Mouse (Mus musculus) gastrocnemius, adult 8-10 months (tissue): ENCODE data around the gene Tmem217. TPM values are rescaled to one million over a fixed set of nuclear protein-coding genes. Genes with fewer than 3 reads are reported as not detected.
A peak's percentile ranks its signal among the peaks of the same experiment; 100 is the strongest.

Experiments
- DNase-seq, 2 experiments: peaks; one replicate each; pipeline ENCODE4 v3.0.0; 2022; ENCODE audit warnings: low spot score in 2 of 2
- microRNA-seq: library from miRNA; unstranded; fragments of <30 nt; microRNA quantifications from one replicate; pipeline ENCODE4 v1.2.0, GENCODE M21; 2022
- total RNA-seq, 4 experiments: library from RNA; stranded (reverse); gene quantifications; 2 replicates each; pipeline ENCODE4 v1.2.4; 2022

The Tmem217 gene
- total RNA-seq, 4 experiments from 2014 or later = not detected

GRCm38 (mm10) chr17:29489971-29490712 is 62.0 kb downstream of the Tmem217 start:
- peak; percentile 97 to 98 for DNase-seq

- DNase-seq = no peak
Observed at GRCm38 (mm10) chr17:29488978-29489970, 62.9 kb downstream of the Tmem217 start.

DNA sequence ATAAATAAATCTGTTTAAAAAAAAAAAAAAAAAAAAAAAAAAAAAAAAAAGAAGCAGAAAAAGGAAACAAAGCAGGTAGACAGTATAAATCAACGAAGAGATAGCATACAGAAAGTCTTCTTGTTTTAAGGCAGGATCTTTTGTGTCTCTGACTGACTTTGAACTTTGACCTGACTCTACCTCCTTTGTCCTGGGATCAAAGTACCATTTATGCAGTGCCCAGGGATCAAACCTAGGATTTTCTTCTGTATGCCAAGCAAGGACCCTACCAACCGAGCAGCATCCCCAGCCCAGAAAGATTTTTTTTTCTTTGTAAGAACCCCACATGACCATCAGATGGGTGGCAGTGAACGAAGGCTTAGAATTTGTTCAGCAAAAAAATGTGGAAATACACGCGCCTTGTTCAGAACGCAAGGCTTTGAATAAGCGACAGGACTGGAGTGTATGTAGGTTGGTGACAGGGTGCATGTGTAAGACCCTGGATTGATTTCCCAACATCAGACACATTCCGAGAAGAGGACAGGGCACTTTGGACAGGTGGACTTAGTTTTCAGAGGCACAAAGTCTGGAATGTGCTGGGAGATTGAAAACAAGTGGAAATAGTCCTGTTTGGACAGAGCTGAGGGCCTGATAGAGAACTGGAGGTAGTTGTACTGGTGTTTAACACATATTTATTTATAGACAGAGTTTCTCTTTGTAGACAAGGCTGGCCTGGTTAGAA is 63.8 kb downstream of the Tmem217 start:
- DNase-seq = no peak

- no peak for DNase-seq
Observed at GRCm38 (mm10) chr17:29485336-29486233, 66.6 kb downstream of the Tmem217 start.

DNA sequence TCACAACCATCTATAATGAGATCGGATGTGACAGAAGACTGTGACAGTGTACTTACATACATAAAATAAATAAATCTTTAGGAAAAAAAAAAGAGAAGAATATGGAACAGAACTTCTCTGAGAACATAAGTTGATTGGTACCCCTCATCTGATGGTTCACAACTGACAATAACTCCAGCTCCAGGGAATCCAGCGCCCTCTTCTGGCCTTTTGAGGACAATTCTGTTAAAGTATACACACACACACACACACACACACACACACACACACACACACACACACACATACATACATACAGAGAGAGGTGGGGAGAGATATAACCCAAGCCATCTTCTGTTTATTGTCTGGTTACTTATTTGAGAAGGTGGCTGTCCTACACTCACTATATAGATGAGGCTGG is 67.8 kb downstream of the Tmem217 start:
- DNase-seq = no peak

DNA sequence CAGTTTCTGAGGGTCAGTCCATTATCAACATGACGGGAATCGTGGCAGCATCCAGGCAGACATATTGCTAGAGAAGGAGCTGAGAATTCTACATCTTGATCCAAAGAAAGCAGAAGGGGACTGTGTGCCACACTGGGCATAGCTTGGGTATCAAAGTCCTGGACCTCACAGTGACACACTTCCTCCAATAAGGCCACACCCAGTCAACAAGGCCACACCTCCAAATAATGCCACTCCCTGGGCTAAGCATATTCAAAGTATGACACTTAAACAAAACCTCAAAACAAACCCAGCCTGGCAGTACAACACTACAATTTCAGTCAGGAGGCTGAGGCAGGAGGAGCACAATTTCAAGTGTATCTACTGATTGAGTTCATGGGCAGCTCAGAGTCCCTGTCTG is 68.9 kb downstream of the Tmem217 start:
- DNase-seq = no peak

GRCm38 (mm10) chr17:29482632-29483031 is 69.6 kb downstream of the Tmem217 start:
- DNase-seq = no peak

GRCm38 (mm10) chr17:29480256-29480655 is 71.9 kb downstream of the Tmem217 start:
- no peak for DNase-seq

DNA sequence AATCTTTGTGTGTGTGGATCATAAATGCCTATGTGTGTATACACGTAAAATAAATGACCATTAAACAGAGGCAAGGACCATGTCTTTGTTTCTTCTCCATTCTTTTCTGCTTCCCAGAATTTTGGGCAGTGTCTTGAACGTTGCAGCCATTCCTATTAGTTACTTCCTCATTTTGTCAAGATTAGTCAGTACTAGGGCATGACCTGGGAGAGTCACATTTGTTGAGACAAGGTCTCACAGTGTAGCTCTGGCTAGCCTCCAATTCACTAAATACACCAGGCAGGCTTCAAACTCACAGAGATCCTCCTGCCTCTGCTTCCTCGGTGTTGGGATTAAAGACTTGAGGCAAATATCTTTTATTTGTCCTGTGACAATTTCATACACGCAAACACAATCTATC is 73.9 kb downstream of the Tmem217 start:
- DNase-seq = no peak

GRCm38 (mm10) chr17:29477357-29477756 is 74.8 kb downstream of the Tmem217 start:
- no peak for DNase-seq

DNA sequence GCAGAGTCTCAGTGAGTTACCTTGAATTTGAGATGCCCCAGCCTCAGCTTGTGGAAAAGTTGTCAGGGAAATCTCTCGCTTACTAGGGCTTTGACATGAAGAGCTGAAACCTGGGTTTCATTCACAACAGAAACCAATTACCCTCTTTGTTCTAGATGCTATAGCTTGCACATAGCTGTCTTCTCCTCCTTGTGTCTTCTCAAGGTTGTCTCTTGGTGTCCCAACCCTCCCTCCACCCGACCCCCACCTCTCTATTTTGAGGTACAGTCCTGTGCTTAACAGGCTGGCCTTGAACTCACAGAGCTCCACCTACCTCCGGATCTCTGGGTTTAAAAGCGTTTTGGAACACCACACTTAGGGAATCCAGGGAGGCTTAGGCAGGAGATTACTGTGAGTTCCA is 75.7 kb downstream of the Tmem217 start:
- no peak for DNase-seq

Small RNA genes lying within 50 kb of the gene (microRNA-seq; reads per million reads assigned to microRNA genes)
- gene Mir7667 = not detected

Other genes with a start within 250 kb of the Tmem217 start
- gene Pi16, start 234.7 kb downstream of the Tmem217 start, total RNA-seq = 10 to 100 TPM; 12.3 to 27.4 (median 16.7) TPM
- gene Mtch1, start 204.5 kb downstream of the Tmem217 start, total RNA-seq = 10 to 100 TPM; 74.1 to 82.3 (median 80.3) TPM
- 1 to 10 TPM in 1 of 4 experiments, under 1 TPM in 3; 0.38 to 1.0 (median 0.67) TPM for gene Fgd2, start 191.5 kb downstream of the Tmem217 start, total RNA-seq
- gene Pim1, start 61.6 kb downstream of the Tmem217 start, total RNA-seq = 10 to 100 TPM in 2 of 4 experiments, 1 to 10 TPM in 2; 8.6 to 18.9 (median 11.3) TPM
- gene Gm17657, start 2.7 kb downstream of the Tmem217 start, total RNA-seq = not detected
- 10 to 100 TPM in 2 of 4 experiments, 1 to 10 TPM in 2; 9.4 to 13.6 (median 10.0) TPM for gene Tbc1d22b, start 2.6 kb downstream of the Tmem217 start, total RNA-seq
- gene Rnf8, start 62.4 kb upstream of the Tmem217 start, total RNA-seq = 10 to 100 TPM; 15.2 to 23.7 (median 19.9) TPM
- gene Gm28043, start 62.5 kb upstream of the Tmem217 start, total RNA-seq = under 1 TPM; 0.35 to 0.87 (median 0.59) TPM
- gene Cmtr1, start 108.2 kb upstream of the Tmem217 start, total RNA-seq = 10 to 100 TPM; 41.0 to 61.0 (median 54.3) TPM
- 1 to 10 TPM; 4.9 to 9.5 (median 6.6) TPM for gene Ccdc167, start 164.7 kb upstream of the Tmem217 start, total RNA-seq